Mouse (Mus musculus) small intestine, adult 2 months (tissue): Measurements from ENCODE around the gene Cmtm2b.
"Not testable (repeated sequence)": the region's sequence is repeated elsewhere in the genome, so short reads cannot be mapped to it uniquely, and the experiment has no call there.

Experiments
- CTCF ChIP-seq: fragments of 200-500 bp; IDR thresholded peaks from 2 replicates; pipeline ENCODE4 v1.5.1; 2012; ENCODE audit warnings: low read depth, mild to moderate bottlenecking, control low read depth, inconsistent platforms, low read length, moderate library complexity, mixed read lengths; ENCODE audit not compliant: insufficient replicate concordance, insufficient read length; ENCODE audit errors: extremely low read depth
- POLR2A ChIP-seq: fragments of 200-500 bp; IDR thresholded peaks from 2 replicates; pipeline ENCODE4 v1.6.1; 2012; ENCODE audit warnings: low read depth, mild to moderate bottlenecking, control low read depth, inconsistent platforms, low read length, moderate library complexity

DNA sequence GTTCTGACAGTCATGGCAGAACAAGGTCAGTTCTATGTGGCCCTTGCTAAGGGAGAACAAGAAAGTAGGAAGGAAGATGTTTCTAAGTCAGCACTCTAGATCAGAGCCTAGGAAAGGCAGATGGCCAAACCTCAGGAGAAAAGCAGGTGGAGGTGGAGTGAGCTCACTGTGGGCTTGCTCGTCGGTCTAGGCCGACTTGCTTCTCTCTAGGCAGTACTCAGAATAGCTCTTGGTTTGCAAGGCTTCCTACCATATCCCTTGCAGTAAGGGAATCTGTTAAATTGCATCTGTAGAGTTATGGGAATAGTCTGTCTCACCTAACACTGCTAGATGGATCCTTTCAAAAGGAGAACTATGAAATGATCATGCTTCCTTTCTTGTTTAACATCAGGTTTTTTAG lies 10.0 kb upstream of the Cmtm2b start:
- TF ChIP-seq POLR2A, CTCF: not testable (repeated sequence)
